Mouse (Mus musculus) heart, postnatal 10 days (tissue): Measurements from ENCODE around the gene Polm. TPM values are rescaled to one million over a fixed set of nuclear protein-coding genes. Genes with fewer than 3 reads are reported as not detected.
"Not testable (repeated sequence)": the region's sequence is repeated elsewhere in the genome, so short reads cannot be mapped to it uniquely, and the experiment has no call there.

ENCODE experiments used
- DNase-seq, 2 experiments: peaks; one replicate each; pipeline ENCODE4 v3.0.0; 2021
- intact Hi-C: fragments of 180-260 bp; cut with DNase I; formaldehyde crosslinking; loops from one replicate; pipeline ENCODE4 v1.15.1; 2025
- total RNA-seq, 2 experiments: library from RNA; stranded (reverse); gene quantifications; 2 replicates each; pipeline ENCODE4 v1.2.3; 2021

Polm gene
- total RNA-seq, 2 experiments from 2014 or later, result 5.0 to 6.7 TPM

DNA sequence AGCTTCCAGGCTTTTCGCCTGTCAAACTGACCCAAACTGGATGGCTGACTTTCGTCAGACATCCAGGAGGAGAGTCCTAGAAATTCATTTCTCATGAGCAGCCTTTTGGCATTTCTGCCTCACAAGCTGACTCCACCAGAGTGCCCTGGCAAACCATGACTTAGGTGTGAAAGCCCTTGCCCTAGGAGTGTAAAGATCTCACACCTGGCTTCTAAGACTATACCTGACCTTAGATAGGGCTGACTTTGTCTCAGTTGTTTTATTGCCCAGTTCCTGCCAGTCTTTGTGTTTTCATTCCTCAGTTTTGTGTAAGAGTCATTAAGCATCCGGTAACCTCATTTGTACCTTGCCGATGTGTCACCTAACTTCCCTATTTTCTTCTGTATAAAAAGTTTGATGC is 28.3 kb downstream of the Polm start:
- intact Hi-C loops, DNase-seq: not testable (repeated sequence)

DNA sequence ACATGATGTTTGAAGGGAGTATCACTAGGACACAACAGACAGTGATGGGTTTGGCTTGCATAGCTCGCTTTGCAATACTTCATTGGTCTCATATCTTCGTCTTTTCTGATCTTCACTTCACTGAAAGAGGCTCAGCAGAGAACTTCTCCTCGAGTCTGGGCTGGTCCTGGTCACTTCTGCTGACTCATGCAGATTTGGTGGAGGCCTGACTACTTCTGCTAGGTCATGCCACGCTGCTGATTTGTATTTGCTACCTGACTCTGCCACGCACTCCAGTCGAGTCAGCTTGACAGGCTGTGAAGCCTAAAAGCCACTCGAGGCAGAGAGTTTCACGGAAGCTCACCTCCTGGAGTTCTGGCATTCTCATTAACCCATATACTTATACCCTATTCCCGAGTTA is 29.9 kb downstream of the Polm start:
- intact Hi-C loops, result no loop called here
- DNase-seq, result no peak

GRCm38 (mm10) chr11:5805711-5806110 is 32.1 kb downstream of the Polm start:
- intact Hi-C loops, result no loop called here
- DNase-seq, result no peak

DNA sequence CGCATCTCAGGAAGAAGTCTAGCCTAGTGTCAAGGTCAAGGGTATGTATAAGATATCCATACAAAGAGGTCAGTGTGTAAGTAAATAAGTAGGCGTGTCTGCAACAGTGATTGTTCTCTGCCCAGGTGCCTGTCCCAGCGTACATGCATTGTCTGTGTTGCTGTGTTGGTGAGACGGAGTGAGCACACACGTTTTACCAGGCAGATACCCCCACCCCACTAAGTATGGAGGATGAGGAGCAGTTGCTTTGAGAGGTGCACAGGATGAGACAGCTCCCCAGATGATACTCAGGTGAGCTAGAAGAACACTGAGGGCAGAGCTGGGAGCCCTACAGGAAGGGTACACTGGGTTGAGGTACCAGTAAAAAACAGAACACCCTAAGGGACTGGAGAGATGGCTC is 33.6 kb downstream of the Polm start:
- intact Hi-C loops, result no loop called here
- no peak for DNase-seq

DNA sequence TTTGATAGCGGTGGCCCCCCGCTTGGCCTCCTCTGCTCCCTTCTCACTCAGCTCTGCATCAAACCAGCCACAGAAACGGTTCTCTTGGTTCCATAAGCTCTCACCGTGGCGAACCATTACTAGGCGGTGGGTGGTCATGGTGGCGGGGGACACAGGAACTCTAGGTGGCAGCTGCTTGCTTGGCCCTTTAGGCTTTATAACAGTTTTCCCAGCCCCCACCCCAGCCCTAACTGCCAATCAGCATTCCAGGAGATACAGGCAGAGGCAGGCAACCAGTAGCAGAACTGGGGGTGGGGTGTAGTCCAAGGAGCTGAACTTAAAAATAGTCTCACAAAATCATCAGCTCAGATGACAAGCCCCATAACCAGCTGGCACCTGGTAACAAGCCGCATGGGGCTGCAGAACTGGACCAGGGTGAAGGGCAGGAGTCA is 34.2 kb downstream of the Polm start, which contains the start of gene Pgam2:
Gene Pgam2 (minus strand): TSS at position 183 of the 431 bp plus-strand sequence.
- DNase-seq, result peak; percentile 80 to 87
- intact Hi-C loops, result no loop called here

GRCm38 (mm10) chr11:5802457-5803217 is 35.2 kb downstream of the Polm start:
- peak in 1 of 2 experiments; percentile 37 for DNase-seq

DNA sequence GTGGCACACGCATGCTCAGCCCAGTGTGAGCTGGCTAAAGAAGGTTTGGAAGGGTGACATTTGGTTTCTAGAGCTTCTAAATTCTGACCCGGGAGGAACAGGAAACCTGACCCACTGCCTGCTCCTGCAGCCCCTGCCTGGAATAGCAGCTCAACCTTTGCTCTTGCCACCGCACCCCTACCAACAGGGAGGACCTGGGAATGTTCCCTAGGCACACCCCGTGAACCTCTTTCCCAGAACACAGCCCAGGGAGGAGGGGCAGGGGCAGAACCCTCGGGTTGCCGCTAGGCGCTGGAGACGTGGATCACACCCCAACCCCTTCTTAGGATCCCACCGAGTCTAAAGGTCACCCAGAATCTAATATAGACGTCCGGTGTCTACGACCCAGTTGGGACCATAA is 35.8 kb downstream of the Polm start:
- intact Hi-C loops, result no loop called here

More at GRCm38 (mm10) chr11:5802457-5803217, 35.2 kb downstream of the Polm start:
- intact Hi-C loops, result no loop called here

GRCm38 (mm10) chr11:5801511-5801910 is 36.3 kb downstream of the Polm start:
- intact Hi-C loops, result no loop called here
- peak in 1 of 2 experiments; percentile 23 for DNase-seq

More for the DNA sequence above, 35.8 kb downstream of the Polm start:
- DNase-seq, result peak; percentile 47 to 55

DNA sequence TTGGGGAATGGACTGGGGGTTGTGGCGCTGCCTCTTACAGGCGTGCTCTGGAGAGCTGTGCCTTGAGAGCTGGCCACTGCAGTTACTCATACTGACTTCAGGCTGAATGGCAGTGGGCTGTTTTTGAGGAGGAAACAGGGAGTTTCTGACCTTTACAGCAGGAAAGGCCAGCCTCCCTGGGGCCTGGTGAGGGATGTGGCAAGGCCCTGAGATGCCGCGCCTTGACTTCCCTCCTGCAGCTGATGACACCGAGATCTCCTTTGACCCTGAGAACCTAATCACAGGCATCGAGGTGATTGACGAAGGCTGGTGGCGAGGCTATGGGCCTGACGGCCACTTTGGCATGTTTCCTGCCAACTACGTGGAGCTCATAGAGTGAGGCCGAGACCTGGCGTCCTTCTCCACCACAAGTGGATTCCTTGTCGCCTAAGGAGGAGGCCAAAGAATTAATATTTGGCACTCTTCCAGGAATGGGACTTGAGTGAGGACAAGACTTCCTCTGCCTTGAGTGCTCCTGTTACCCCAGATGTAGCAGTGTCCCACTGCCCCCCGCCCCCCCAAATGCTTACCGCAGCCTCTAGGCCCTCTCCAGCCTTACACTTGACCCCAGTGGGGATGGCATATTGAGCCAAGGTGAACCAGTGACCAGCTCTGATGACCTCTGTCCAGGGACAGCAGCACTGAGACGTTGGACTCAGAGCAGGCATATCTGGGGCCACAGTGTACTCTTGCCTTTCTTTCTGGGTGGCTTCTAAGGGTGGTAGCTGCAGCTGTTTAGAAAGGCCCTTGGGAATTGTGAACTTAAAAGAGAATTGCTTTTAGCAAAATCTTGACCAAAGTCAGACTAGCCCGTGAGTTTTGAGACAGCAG is 38.0 kb downstream of the Polm start:
- intact Hi-C loops, result no loop called here
- DNase-seq, result peak in 1 of 2 experiments; percentile 36

DNA sequence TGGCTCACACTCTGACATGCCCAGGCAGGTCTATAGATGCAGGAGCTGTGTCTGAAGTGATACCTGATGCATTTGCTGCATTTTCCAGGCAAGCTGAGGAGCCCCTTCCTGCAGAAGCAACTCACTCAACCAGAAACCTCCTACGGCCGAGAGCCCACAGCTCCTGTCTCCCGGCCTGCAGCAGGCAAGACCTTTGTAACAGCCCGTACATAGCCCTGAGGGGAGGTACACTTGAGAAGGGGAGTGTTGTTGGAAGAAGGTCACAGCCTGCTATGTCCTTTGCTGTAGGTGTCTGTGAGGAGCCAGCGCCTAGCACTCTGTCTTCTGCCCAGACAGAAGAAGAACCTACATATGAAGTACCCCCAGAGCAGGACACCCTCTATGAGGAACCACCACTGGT is 39.9 kb downstream of the Polm start:
- intact Hi-C loops, result no loop called here

GRCm38 (mm10) chr11:5797371-5797770 is 40.4 kb downstream of the Polm start:
- DNase-seq, result no peak
- intact Hi-C loops, result no loop called here

More for the DNA sequence above, 39.9 kb downstream of the Polm start:
- DNase-seq, result no peak

- intact Hi-C loops, result no loop called here
- DNase-seq, result no peak
Observed at GRCm38 (mm10) chr11:5796939-5797338, 40.9 kb downstream of the Polm start.

- intact Hi-C loops, result no loop called here
- peak; percentile 77 to 84 for DNase-seq
Observed at GRCm38 (mm10) chr11:5795706-5796105, 42.1 kb downstream of the Polm start.

GRCm38 (mm10) chr11:5795290-5795689 is 42.5 kb downstream of the Polm start:
- intact Hi-C loops, result no loop called here
- no peak for DNase-seq

DNA sequence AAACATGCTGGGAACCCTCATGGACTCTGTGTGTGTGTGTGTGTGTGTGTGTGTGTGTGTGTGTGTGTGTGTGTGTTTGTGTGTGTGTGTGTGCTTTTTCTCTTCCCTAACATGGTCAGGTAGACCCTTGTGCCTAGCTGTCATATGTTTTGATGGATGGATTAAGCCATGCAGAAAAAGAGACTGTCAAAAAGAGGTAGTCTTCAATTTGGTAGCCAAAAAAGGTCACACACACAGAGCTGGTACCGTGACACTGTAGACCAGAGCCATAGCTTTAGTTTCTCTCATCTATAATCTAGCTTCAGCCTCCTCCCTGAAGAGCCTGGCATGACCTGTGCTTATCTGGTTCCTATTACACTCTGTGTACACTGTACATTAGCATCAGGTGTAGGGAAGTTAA is 47.4 kb downstream of the Polm start:
- intact Hi-C loops, result loop anchor here (5.0 kb wide), 1 partner anchor 87 kb away; the partner anchor contains the start of gene Pold2
- DNase-seq, result no peak

DNA sequence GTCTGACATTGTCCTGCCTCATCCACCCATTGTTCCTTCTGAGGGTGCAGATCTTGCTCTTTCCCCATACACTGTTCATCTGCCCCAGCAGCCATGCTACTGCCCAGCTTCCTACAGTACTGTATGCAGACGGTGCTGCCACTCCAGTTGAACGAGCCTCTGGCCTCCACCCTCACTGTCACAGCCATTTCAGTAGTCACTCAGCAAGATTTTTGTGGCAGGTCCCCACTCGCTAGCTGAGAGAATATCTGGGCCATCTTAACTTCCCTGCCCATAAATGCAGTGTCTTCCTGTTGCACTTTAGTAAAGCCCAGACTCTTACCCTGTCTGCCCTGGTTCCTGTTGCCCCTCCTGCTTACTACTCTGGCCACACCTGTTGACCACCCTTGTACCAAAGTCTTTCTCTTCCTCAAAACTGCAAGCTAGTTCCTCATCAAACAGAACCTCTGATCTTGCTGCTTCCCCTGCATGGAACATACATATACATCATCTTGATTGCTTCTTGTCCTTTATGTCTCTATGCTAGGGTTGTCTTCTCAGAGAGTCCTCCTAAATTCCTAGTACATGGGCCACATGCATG is 48.0 kb downstream of the Polm start:
- intact Hi-C loops, result loop anchor here (5.0 kb wide), 2 partner anchors 87 to 97 kb away; partner anchors contain the start of gene Pold2
- DNase-seq, result no peak

DNA sequence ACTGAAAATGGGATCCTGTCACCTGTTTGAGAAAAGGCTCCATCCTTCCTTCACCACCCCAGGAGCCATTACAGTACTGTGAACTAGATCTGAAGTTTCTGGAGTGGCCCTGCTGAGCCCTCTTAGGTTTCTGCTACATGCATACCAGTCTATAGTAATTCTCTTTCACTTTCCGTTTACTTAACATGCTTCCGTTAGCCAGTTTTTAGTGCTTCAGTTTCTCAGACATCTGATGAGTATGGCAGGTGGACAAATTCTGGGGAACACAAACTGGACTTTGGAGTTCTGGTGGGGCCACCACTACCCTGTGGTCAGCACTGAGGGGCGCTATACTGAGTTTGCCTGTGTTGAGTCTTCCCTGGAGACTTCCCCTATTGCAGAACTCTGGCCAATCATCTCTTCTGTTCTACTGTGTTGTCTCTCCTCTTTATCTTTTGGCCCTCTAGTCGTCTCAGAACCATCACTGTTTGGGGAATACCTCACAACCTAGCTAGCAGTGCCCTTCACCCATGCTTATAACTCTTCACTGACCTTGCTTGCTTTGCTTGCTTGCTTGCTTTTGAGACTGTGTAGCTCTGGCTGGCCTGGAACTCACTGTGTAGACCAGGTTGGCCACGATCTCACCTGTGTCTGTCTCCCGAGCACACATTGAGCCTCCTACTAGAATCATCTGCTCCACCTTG is 48.6 kb downstream of the Polm start:
- intact Hi-C loops, result loop anchor here (5.0 kb wide), 1 partner anchor 98 kb away; no protein-coding TSS in a partner anchor
- DNase-seq, result peak in 1 of 2 experiments; percentile 41

- peak; percentile 97 to 98 for DNase-seq
- intact Hi-C loops, result loop anchor here (1.0 to 5.0 kb wide), 2 partner anchors 50 to 99 kb away; partner anchors contain the start of gene Polm
Observed at GRCm38 (mm10) chr11:5788056-5789014, 49.5 kb downstream of the Polm start, which contains the start of gene Dbnl. Dbnl (plus strand) TSS chr11:5788488.

GRCm38 (mm10) chr11:5787671-5788055 is 50.2 kb downstream of the Polm start:
- no peak for DNase-seq
- intact Hi-C loops, result loop anchor here (1.0 to 5.0 kb wide), 3 partner anchors 25 to 100 kb away; partner anchors contain the start of genes Polm and Urgcp
